In genomic region chr15:78289775-78290174, GRCm38 (mm10) we compare ENCODE assay signal across 4 mouse cellular contexts. TPM values are rescaled to one million over a fixed set of nuclear protein-coding genes. Genes with fewer than 3 reads are reported as not detected.
A peak's percentile ranks its signal among the peaks of the same experiment; 100 is the strongest.
DNase-seq lines count a peak whose midpoint lies in the region; ATAC-seq and TF ChIP-seq lines count a peak whose summit lies in the region.
"Not testable (repeated sequence)": the region's sequence is repeated elsewhere in the genome, so short reads cannot be mapped to it uniquely, and the experiment has no call there.
"Had no signal": no experiment of that assay in that cellular context is flagged by ENCODE, and none has a peak within 500 bp of the region (broad histone marks: within the 10 kb centered on the region; RNA-seq: fewer than 3 reads in every experiment).

No protein-coding gene starts in this region.

- not testable (repeated sequence) for H3K9me3 ChIP-seq in kidney, embryonic 15.5 days (replicated peaks); kidney, embryonic 16.5 days (ENCODE audit: low read length); kidney, postnatal 0 days (replicated peaks; ENCODE audit: low read length)

- not testable (repeated sequence) for H3K9ac ChIP-seq in kidney, embryonic 15.5 days; kidney, embryonic 16.5 days (replicated peaks; ENCODE audit: low read length); kidney, postnatal 0 days (ENCODE audit: low read depth, low read length)

- not testable (repeated sequence) for H3K27me3 ChIP-seq in kidney, embryonic 15.5 days; kidney, embryonic 16.5 days (ENCODE audit: insufficient read depth, low read length); kidney, postnatal 0 days (ENCODE audit: insufficient read depth, low read length)

- H3K4me3 ChIP-seq in kidney, embryonic 15.5 days (replicated peaks); kidney, embryonic 16.5 days (ENCODE audit: low read length); kidney, postnatal 0 days (replicated peaks; ENCODE audit: low read depth, low read length): not testable (repeated sequence)

- not testable (repeated sequence) for H3K4me2 ChIP-seq in kidney, embryonic 15.5 days; kidney, embryonic 16.5 days (replicated peaks; ENCODE audit: low read depth, low read length); kidney, postnatal 0 days (ENCODE audit: low read length)

- WGBS in kidney, embryonic 15.5 days = 20% methylated on average over 5 of the region's 5 CpGs
- 24% methylated on average over 5 of the region's 5 CpGs for WGBS in kidney, embryonic 16.5 days
- whole genome bisulfite sequencing in kidney, postnatal 0 days = 11% methylated on average over 4 of the region's 5 CpGs

- ATAC-seq in kidney, embryonic 15.5 days (replicated peaks; ENCODE audit: low FRiP score) = peak; percentile 55; the same call in 1 of the 2 replicates
- 0 out of 2 replicates have a peak, but pooled peaks have one; percentile 53 for ATAC-seq in kidney, embryonic 16.5 days (ENCODE audit: low FRiP score, low TSS enrichment)
- ATAC-seq in kidney, postnatal 0 days (replicated peaks; ENCODE audit: low FRiP score, low read depth) = not testable (repeated sequence)

- H3K4me1 ChIP-seq in kidney, embryonic 15.5 days; kidney, embryonic 16.5 days (ENCODE audit: insufficient read depth, low read length); kidney, postnatal 0 days (replicated peaks; ENCODE audit: insufficient read depth, low read length): not testable (repeated sequence)

- not testable (repeated sequence) for TF ChIP-seq CTCF in kidney, postnatal 0 days (IDR thresholded peaks at IDR 0.05; ENCODE audit: low read depth)

- 0 out of 2 replicates have a peak overlapping the region, but pooled peaks have one; percentile 27 for H3K27ac ChIP-seq in kidney, embryonic 15.5 days
- not testable (repeated sequence) for H3K27ac ChIP-seq in kidney, embryonic 16.5 days (ENCODE audit: low read length); kidney, postnatal 0 days

- peak; percentile 31 for DNase-seq in kidney, postnatal 0 days (ENCODE audit: low spot score)

- H3K36me3 ChIP-seq in kidney, embryonic 15.5 days; kidney, embryonic 16.5 days (ENCODE audit: insufficient read depth, low read length); kidney, postnatal 0 days (ENCODE audit: insufficient read depth, low read length): not testable (repeated sequence)

RNA-seq across cellular contexts. Expression of gene Csf2rb2, which starts 15.7 kb away (rescaled TPM):
- 0.19 and 0.35 TPM in 2 replicates for polyA plus RNA-seq in kidney, embryonic 15.5 days (2015; fragmentation: Nextera tagmentation; extraction: Ambion mirVana)
- polyA plus RNA-seq in kidney, embryonic 16.5 days (2015; fragmentation: Nextera tagmentation; extraction: Ambion mirVana) = 0.12 and 0.19 TPM in 2 replicates
- 0.20 and 0.39 TPM in 2 replicates for polyA plus RNA-seq in kidney, postnatal 0 days (2015; fragmentation: Nextera tagmentation; extraction: Ambion mirVana)
- polyA plus RNA-seq: activated CD4-positive, CD25-positive, alpha-beta regulatory T cell, adult 4 months had no signal

RNA-seq across cellular contexts. Expression of gene Csf2rb, which starts 35.8 kb away (rescaled TPM):
- 1.2 TPM in 2 replicates for polyA plus RNA-seq in kidney, embryonic 15.5 days (2015; fragmentation: Nextera tagmentation; extraction: Ambion mirVana)
- 1.3 TPM in 2 replicates for polyA plus RNA-seq in kidney, embryonic 16.5 days (2015; fragmentation: Nextera tagmentation; extraction: Ambion mirVana)
- 1.1 and 1.8 TPM in 2 replicates for polyA plus RNA-seq in kidney, postnatal 0 days (2015; fragmentation: Nextera tagmentation; extraction: Ambion mirVana)

RNA-seq across cellular contexts. Expression of gene Ncf4, which starts 45.2 kb away (rescaled TPM):
- polyA plus RNA-seq in kidney, embryonic 15.5 days (2015; fragmentation: Nextera tagmentation; extraction: Ambion mirVana) = 3.5 and 4.0 TPM in 2 replicates
- 1.8 and 3.1 TPM in 2 replicates for polyA plus RNA-seq in kidney, embryonic 16.5 days (2015; fragmentation: Nextera tagmentation; extraction: Ambion mirVana)
- 2.3 and 3.9 TPM in 2 replicates for polyA plus RNA-seq in kidney, postnatal 0 days (2015; fragmentation: Nextera tagmentation; extraction: Ambion mirVana)
